Mouse (Mus musculus): ENCODE results near the gene Map2k6. TPM values are rescaled to one million over a fixed set of nuclear protein-coding genes. Genes with fewer than 3 reads are reported as not detected.
A peak's percentile ranks its signal among the peaks of the same experiment; 100 is the strongest.

The Map2k6 gene
- total RNA-seq, 2 experiments from 2014 or later = 0.77 to 4.6 TPM

- peak; percentile 62 for ATAC-seq (replicated peaks; ENCODE audit: low FRiP score, poor library complexity, severe bottlenecking)
Measured at GRCm38 (mm10) chr11:110478978-110479384, 80.1 kb downstream of the Map2k6 start.

DNA sequence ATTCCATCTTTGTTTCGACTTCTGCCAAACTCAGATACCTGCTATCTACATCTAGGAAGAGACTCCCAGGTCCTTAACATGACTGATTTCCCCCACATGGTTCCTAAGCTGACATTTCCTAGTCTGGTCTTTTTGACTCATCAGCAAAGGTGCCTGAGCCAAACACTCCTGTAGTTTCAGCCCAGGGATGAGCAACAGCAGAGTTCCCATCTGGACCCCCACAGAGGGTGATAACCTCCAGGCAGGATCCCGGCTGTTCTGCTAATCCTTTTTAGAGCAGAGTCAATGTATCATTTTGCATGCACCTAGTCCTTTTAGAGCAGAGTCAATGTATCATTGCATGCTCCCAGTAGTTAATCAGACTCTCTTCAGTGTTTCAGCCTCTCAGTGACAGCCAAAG, 82.5 kb downstream of the Map2k6 start:
- no peak for ATAC-seq (replicated peaks; ENCODE audit: low FRiP score, poor library complexity, severe bottlenecking)

- ATAC-seq (replicated peaks; ENCODE audit: low FRiP score, poor library complexity, severe bottlenecking) = no peak
Measured at GRCm38 (mm10) chr11:110482176-110482575, 83.3 kb downstream of the Map2k6 start.

DNA sequence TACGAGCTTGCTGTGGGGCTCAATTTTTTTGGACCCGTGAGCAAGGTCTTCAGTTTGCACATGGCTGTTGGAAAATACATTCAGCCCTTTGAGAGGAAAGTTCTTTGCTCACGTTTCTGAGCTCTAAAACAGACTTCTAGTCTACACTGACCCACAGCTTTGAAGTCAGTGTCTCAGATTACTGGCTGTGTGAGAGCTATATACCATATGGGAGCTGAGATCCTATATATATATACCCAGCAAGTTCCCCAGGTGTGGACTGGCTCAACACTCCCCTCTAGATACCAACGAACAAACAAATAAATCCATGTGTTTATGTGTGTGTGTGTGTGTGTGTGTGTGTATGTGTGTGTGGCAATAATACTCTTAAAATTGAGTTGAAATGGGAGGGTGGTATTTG, 83.7 kb downstream of the Map2k6 start:
- no peak for ATAC-seq (replicated peaks; ENCODE audit: low FRiP score, poor library complexity, severe bottlenecking)

- peak; percentile 82 for ATAC-seq (replicated peaks; ENCODE audit: low FRiP score, poor library complexity, severe bottlenecking)
Measured at GRCm38 (mm10) chr11:110483165-110483564, 84.2 kb downstream of the Map2k6 start.

- no peak for ATAC-seq (replicated peaks; ENCODE audit: low FRiP score, poor library complexity, severe bottlenecking)
Measured at GRCm38 (mm10) chr11:110484426-110484825, 85.5 kb downstream of the Map2k6 start.

DNA sequence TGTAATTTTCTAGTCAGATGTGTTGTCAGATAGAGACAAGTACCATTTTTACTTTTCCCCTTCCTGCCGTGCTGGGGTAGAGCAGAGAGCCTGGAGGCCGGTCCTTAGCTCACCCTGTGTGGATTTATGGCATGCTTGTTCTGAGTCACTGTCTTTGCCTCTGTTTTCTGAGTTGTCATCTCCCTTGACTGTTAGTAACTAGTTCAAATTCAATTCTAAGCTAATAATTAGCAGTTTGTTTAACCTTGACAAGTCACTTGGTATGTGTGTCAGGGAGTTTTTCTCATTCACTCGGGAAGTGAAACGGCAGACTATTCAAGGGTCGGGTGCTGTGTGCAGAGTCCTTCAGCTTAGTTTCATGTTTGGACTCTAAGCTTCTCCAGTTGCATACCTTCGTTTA, 86.2 kb downstream of the Map2k6 start:
- ATAC-seq (replicated peaks; ENCODE audit: low FRiP score, poor library complexity, severe bottlenecking) = no peak

DNA sequence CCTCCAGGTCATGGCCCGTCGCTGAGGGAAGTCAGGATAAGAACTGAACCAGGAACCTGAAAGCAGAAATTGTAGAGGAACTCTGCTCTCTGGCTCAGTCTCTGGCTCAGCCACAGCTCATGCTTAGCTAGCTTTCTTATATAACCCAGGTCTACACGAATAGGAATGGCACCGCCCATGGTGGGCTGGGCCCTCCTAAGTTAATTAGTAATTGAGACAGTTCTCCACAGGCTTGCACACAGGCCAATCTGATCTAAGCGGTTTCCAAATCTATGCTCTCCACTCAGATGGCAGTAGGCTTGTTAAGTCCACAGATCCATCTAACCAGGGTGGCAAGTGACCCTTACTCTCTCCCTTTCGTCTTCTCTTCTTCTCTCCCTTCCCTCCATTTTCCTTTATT, 88.9 kb downstream of the Map2k6 start:
- no peak for ATAC-seq (replicated peaks; ENCODE audit: low FRiP score, poor library complexity, severe bottlenecking)

DNA sequence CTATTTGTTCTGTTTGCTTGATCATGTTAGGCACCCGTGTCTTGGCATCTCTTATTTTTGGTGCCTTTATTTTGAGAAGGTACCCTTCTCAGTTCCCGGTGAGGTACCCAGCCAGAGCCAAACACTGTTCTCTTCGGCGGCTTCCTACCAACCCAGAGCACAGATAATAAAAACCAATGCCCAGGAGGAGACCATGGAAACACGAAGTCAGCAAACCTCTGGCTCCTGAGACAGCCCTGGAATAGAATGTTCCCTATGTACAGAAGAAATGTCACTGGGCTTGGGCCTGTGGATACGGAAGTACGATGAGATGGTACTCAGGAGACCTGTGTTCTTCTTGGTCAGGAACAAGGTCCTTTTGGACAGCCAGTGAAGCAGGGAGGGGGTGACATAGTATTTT, 89.4 kb downstream of the Map2k6 start:
- no peak for ATAC-seq (replicated peaks; ENCODE audit: low FRiP score, poor library complexity, severe bottlenecking)

DNA sequence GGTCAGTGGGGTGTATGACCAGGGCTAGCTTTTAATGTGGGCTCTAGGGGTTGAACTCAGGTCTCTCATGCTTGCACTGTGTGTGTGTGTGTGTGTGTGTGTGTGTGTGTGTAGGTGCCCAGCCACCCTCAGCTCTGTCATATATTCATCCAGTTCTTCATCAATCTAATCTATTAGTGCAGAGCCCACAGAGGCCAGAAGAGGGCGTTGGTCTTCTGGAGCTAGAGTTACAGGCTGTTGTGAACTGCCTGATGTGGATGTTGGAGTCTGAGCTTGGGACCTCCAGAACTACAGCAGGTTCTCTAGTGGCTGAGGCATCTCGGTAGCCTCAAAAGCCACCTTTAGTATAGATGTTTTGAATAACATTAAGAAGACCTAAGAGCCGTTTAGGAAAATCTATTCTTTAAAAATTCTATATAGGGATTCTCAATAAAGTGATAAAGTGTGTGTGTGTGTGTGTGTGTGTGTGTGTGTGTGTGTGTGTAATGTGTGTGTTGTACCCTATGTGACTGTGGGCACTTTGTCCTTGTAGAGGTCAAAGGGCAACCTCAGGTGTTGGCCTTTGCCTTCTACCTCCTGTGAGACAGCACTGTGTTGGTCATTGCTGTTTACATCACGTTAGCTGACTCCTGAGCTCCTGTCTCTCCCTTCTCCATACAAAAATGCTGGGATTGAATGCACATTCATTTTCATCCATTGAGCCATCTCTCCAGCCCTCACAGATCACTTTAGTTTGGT, 96.6 kb downstream of the Map2k6 start:
- ATAC-seq (replicated peaks; ENCODE audit: low FRiP score, poor library complexity, severe bottlenecking) = no peak

GRCm38 (mm10) chr11:110496061-110496446, 97.1 kb downstream of the Map2k6 start:
- peak; percentile 59 for ATAC-seq (replicated peaks; ENCODE audit: low FRiP score, poor library complexity, severe bottlenecking)

- ATAC-seq (replicated peaks; ENCODE audit: low FRiP score, poor library complexity, severe bottlenecking) = no peak
Measured at GRCm38 (mm10) chr11:110497743-110498142, 98.8 kb downstream of the Map2k6 start.

DNA sequence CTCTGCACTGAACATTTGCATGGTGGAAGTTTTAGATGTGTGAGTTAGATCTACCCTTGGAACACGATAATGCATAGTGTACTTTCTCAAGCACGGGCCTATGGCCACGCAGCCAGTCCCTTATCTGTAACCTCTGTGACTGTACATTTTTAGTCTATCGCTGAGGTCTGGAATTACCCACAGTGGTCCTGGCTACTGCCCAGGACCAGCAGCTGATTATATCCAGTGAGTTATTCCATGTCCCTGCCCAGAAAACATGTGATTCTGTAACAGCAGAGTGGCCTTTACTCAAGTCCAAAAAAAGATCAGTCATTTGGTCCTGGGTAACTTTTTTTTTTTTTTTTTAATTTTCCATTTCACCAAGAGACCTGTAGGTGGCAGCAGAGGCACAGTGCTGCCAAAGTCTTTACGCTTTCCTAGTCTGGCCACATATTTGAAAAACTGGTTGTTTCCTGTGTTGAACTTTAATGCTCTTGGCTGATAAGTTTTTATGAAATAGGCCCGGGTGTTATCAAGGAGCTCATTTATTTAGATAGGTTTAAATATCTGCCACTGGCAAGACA, 99.8 kb downstream of the Map2k6 start:
- peak; percentile 79 for ATAC-seq (replicated peaks; ENCODE audit: low FRiP score, poor library complexity, severe bottlenecking)

DNA sequence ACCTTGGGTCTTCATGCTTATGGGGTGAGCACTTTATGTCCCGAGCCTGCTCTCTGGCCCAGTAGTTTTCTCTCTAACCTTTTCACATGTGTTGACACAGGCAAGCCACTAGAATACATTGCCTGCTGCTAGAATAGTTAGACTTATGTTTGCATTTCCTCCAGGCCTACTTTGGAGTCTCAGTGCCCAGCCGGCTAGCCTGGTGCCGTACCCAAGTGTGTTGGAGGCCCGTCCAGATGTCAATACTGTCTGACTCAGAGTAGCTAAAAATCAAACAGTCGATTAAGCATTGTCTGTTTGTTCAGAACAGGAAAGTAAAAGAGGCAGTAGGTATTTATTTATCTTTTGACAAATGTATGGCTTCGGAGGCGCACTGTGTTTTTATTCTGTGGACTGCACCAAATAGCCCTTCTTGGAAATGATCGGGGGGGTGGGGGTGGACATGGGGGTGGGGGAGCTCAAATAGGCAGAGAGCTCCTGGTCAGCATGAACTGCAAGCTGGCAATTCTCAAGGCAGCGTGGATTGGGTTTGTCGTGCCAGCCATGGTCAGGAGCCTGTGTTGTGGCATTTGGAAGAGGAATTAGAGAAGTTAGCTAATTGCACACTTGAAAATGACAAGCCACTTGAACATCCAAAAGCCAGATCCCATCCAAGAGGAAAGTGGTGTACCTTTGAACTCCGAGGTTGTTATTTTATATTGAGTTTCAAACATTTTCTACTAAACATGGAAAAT, 104.2 kb downstream of the Map2k6 start:
- ATAC-seq (replicated peaks; ENCODE audit: low FRiP score, poor library complexity, severe bottlenecking) = no peak

DNA sequence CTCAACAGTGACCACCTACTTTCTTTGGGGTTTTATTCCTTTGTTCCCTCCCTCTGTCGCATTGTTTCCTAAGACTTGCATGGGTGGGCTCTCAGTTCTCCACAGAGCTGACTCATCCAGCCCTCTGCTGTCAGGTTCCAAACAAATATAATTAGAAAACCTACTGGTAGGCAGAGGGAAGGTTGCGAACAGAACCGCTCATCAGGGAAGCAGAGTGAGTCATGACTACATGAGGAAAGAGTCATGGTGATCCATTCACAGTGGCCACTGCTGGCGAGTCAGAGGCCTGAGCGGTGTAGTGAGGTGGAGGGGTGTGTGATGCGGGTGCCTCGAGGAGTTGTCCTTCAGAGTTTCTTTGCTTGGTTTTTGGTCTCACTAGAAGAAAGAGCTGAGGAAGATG, 112.5 kb downstream of the Map2k6 start:
- ATAC-seq (replicated peaks; ENCODE audit: low FRiP score, poor library complexity, severe bottlenecking) = no peak

- no peak for ATAC-seq (replicated peaks; ENCODE audit: low FRiP score, poor library complexity, severe bottlenecking)
Measured at GRCm38 (mm10) chr11:110518648-110519047, 119.7 kb downstream of the Map2k6 start.

DNA sequence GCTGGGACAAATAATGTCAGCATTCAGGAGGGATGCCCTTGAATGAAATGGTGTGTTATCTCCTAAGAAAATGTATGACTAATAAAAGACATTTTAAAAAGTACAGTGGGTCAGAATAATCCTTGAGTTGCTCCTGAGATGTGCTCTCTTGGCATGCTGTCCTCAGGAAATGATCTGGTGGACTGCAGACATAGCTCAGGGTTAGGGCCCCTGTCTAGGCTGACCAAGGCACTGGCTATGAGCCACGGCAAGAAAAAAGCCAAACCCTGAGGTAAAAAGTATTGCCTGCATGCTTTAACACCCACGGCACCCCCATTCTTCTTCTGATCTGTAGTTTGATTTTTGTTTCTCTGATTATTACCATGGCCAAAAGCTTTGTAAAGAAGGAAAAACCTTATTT, 124.0 kb downstream of the Map2k6 start:
- ATAC-seq (replicated peaks; ENCODE audit: low FRiP score, poor library complexity, severe bottlenecking) = no peak

DNA sequence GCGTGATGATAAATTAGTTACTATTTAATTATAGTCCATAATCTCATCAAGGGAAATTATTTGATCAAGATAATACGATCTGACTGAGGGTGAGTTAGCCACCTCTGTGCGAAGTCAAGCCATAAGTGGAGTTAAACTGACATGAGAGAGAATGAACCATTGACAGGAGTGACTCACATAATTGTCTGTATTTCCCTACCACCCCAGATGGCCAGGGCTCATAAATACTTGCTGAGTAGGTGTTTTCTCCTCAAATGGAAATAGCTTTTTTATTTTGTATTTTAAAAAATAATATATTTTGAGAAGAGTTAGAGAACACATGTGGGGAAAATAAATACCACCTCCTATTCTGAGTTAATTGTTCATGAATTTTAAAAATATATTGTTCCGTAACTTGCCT, 127.2 kb downstream of the Map2k6 start:
- ATAC-seq (replicated peaks; ENCODE audit: low FRiP score, poor library complexity, severe bottlenecking) = no peak

DNA sequence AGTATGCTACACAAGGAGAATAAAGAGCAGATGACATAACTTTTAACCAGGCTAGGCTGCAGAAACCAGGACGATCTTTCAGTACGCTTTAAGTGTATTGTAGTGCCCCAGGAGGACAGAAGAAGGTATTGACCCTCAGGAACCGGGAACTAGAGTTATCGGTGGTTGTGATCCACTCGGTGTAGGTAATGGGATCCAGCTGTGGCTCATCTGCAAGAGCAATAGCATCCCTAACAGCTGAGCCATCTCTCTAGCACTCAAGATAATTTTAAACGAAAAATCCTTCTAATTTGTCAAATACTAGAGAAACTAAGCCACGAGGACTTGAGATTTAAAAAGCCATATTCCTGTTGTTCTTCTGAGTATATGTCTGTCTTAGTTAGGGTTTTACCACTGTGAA, 132.2 kb downstream of the Map2k6 start:
- no peak for ATAC-seq (replicated peaks; ENCODE audit: low FRiP score, poor library complexity, severe bottlenecking)

GRCm38 (mm10) chr11:110534856-110535255, 135.9 kb downstream of the Map2k6 start:
- ATAC-seq (replicated peaks; ENCODE audit: low FRiP score, poor library complexity, severe bottlenecking) = no peak

GRCm38 (mm10) chr11:110536533-110536932, 137.6 kb downstream of the Map2k6 start:
- no peak for ATAC-seq (replicated peaks; ENCODE audit: low FRiP score, poor library complexity, severe bottlenecking)
